Mouse (Mus musculus) limb, embryonic 12.5 days (tissue): ENCODE measurements at regions not wholly inside any gene's neighbourhood (a gene's known extent, or its start where the extent isn't known, plus 50 kb on each side); places are given as distances from the start of the nearest gene placed in this dataset.

Experiments used
- ATAC-seq: fragments of 200-750 bp; cut with Nextera tagmentation; 2 replicates; pipeline ENCODE4 v1.8.0; 2017; ENCODE audit warnings: low read depth, moderate TSS enrichment; ENCODE audit not compliant: insufficient number of reproducible peaks, insufficient read depth, low FRiP score, low TSS enrichment
- H3K27ac ChIP-seq: fragments of 300-500 bp; sonication (generic); 2 replicates; pipeline ENCODE4 v1.5.1; 2016; ENCODE audit warnings: mild to moderate bottlenecking, moderate library complexity
- H3K27me3 ChIP-seq: fragments of 300-500 bp; sonication (generic); 2 replicates; pipeline ENCODE4 v1.6.1; 2016; ENCODE audit warnings: mild to moderate bottlenecking, moderate library complexity
- H3K36me3 ChIP-seq: fragments of 300-500 bp; sonication (generic); 2 replicates; pipeline ENCODE4 v1.6.1; 2016; ENCODE audit warnings: mild to moderate bottlenecking, moderate library complexity
- H3K4me1 ChIP-seq: fragments of 300-500 bp; sonication (generic); replicated peaks from 2 replicates; pipeline ENCODE4 v1.6.1; 2016
- H3K4me2 ChIP-seq: fragments of 300-500 bp; sonication (generic); 2 replicates; pipeline ENCODE4 v1.6.1; 2016; ENCODE audit warnings: mild to moderate bottlenecking, moderate library complexity
- H3K4me3 ChIP-seq: fragments of 300-500 bp; sonication (generic); replicated peaks from 2 replicates; pipeline ENCODE4 v1.5.1; 2016; ENCODE audit warnings: mild to moderate bottlenecking
- H3K9ac ChIP-seq: fragments of 300-500 bp; sonication (generic); replicated peaks from 2 replicates; pipeline ENCODE4 v1.6.1; 2016; ENCODE audit warnings: mild to moderate bottlenecking, moderate library complexity
- H3K9me3 ChIP-seq: fragments of 300-500 bp; sonication (generic); 2 replicates; pipeline ENCODE4 v1.6.1; 2016; ENCODE audit warnings: mild to moderate bottlenecking, moderate library complexity
- WGBS: fragments of 180-500 bp; shearing (Covaris S2); methylation state at CpG from one replicate; pipeline ENCODE4 v1.1.7; 2016; 5-methylcytosine and 5-hydroxymethylcytosine counted together

DNA sequence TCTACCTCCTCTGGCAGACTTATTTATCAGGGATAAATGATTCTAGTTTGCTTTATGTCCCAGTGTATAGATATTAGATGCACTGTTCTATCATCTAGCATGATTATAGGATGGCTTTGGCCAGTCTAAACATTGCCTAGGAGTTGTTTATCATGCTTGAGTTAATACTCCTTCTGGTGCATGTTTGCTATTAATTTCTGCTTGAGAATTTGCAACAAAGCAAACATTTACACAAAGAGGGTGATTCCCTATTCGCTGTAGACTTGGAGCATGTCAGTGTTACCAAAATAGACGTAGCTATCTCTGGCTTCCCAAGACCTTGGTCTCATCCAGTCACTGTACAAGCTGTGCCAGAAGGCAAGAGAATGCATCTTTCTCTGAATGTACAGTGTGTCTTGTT is 237.4 kb downstream of the Snx13 start:
- Histone ChIP-seq H3K27ac (no peak overlapping the region), H3K27me3 (no peaks in the 10 kb centered on the region), H3K4me3 (no peak overlapping the region), H3K9ac (no peak overlapping the region), H3K36me3 (no peaks in the 10 kb centered on the region), H3K4me1 (peaks cover 14% of the 10 kb centered on the region), H3K4me2 (no peak overlapping the region), H3K9me3 (no peaks in the 10 kb centered on the region)
- ATAC-seq = no peak
- 85% methylated on average over 2 of the region's 2 CpGs for WGBS

GRCm38 (mm10) chr12:35283925-35284324 is 236.9 kb downstream of the Snx13 start:
- Histone ChIP-seq H3K9me3 (no peaks in the 10 kb centered on the region), H3K4me3 (no peak overlapping the region), H3K9ac (no peak overlapping the region), H3K27ac (no peak overlapping the region), H3K4me1 (peaks cover 14% of the 10 kb centered on the region), H3K36me3 (no peaks in the 10 kb centered on the region), H3K27me3 (no peaks in the 10 kb centered on the region), H3K4me2 (no peak overlapping the region)
- WGBS = 44% methylated on average over 5 of the region's 5 CpGs
- ATAC-seq = no peak

- ATAC-seq = no peak
- Histone ChIP-seq H3K36me3 (no peaks in the 10 kb centered on the region), H3K9me3 (no peaks in the 10 kb centered on the region), H3K4me2 (no peak overlapping the region), H3K9ac (no peak overlapping the region), H3K27me3 (no peaks in the 10 kb centered on the region), H3K27ac (no peak overlapping the region), H3K4me3 (no peak overlapping the region), H3K4me1 (peaks cover 14% of the 10 kb centered on the region)
Measured at GRCm38 (mm10) chr12:35283407-35283806, 236.4 kb downstream of the Snx13 start.

GRCm38 (mm10) chr12:35269465-35269864 is 222.5 kb downstream of the Snx13 start:
- no peak for ATAC-seq

GRCm38 (mm10) chr12:35268006-35268405 is 221.0 kb downstream of the Snx13 start:
- no peaks in the 10 kb centered on the region for H3K27me3 ChIP-seq
- no peak overlapping the region for H3K4me3 ChIP-seq
- no peak overlapping the region for H3K4me2 ChIP-seq
- H3K4me1 ChIP-seq = no peaks in the 10 kb centered on the region
- ATAC-seq = no peak
- H3K9ac ChIP-seq = no peak overlapping the region
- H3K27ac ChIP-seq = no peak overlapping the region
- no peaks in the 10 kb centered on the region for H3K36me3 ChIP-seq
- WGBS = 55% methylated on average over 2 of the region's 2 CpGs
- no peaks in the 10 kb centered on the region for H3K9me3 ChIP-seq

More at GRCm38 (mm10) chr12:35269465-35269864, 222.5 kb downstream of the Snx13 start:
- no peaks in the 10 kb centered on the region for H3K4me1 ChIP-seq
- no peaks in the 10 kb centered on the region for H3K9me3 ChIP-seq
- H3K27ac ChIP-seq = no peak overlapping the region
- no peaks in the 10 kb centered on the region for H3K36me3 ChIP-seq
- no peak overlapping the region for H3K4me3 ChIP-seq
- H3K9ac ChIP-seq = no peak overlapping the region
- no peaks in the 10 kb centered on the region for H3K27me3 ChIP-seq
- no peak overlapping the region for H3K4me2 ChIP-seq

GRCm38 (mm10) chr12:35267023-35267654 is 220.2 kb downstream of the Snx13 start:
- no peaks in the 10 kb centered on the region for H3K27me3 ChIP-seq
- no peak for ATAC-seq

GRCm38 (mm10) chr12:35259781-35260180 is 212.8 kb downstream of the Snx13 start:
- Histone ChIP-seq H3K27me3 (no peaks in the 10 kb centered on the region), H3K27ac (no peak overlapping the region), H3K36me3 (no peaks in the 10 kb centered on the region), H3K4me3 (no peak overlapping the region), H3K4me1 (no peaks in the 10 kb centered on the region; the same call in 1 of the 2 replicates), H3K4me2 (no peak overlapping the region), H3K9me3 (no peaks in the 10 kb centered on the region), H3K9ac (no peak overlapping the region)
- no peak for ATAC-seq

More at GRCm38 (mm10) chr12:35267023-35267654, 220.2 kb downstream of the Snx13 start:
- 56% methylated on average over 6 of the region's 6 CpGs for WGBS
- H3K9ac ChIP-seq = no peak overlapping the region
- H3K36me3 ChIP-seq = no peaks in the 10 kb centered on the region
- no peak overlapping the region for H3K4me3 ChIP-seq
- no peaks in the 10 kb centered on the region for H3K9me3 ChIP-seq
- H3K4me2 ChIP-seq = no peak overlapping the region
- H3K27ac ChIP-seq = no peak overlapping the region
- H3K4me1 ChIP-seq = no peaks in the 10 kb centered on the region

DNA sequence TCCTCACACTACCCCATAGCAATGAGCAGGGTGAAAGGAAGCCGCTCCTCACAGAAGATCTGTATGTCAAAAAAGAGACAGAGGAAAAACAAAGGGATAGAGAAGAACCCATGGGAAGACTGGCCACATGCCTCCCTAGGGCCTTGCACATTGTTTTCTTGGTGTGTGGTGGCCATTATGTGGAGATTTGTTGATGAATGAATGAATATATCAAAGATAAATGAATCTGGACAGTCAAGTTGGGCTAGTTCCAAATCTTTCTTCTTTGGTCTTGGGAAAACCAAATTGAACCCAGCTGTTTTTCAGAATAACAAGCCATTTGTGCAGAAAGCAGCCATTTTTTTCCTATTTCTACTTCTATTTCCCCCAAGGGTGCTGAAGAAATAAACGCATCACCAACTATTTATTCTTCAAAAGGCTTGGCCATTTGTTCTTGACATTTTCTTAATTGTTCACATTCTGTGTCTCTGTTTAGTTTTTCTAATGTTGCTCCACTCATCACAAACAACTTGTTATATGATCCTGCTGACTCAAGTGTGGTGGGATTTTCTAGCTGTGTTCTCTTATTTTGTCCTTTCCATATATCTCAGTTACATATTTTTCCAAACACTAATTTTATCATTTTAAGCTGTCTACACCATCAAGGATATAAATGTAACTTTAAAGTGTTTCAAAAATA is 208.9 kb downstream of the Snx13 start:
- H3K4me1 ChIP-seq = no peaks in the 10 kb centered on the region; the same call in 1 of the 2 replicates
- WGBS = 78% methylated on average over 2 of the region's 2 CpGs
- H3K36me3 ChIP-seq = no peaks in the 10 kb centered on the region

GRCm38 (mm10) chr12:35248476-35248875 is 201.5 kb downstream of the Snx13 start:
- WGBS = 76% methylated on average over 5 of the region's 5 CpGs
- no peak overlapping the region for H3K9ac ChIP-seq

More for the DNA sequence above, 208.9 kb downstream of the Snx13 start:
- no peak for ATAC-seq
- Histone ChIP-seq H3K27ac (no peak overlapping the region), H3K4me3 (no peak overlapping the region), H3K9ac (no peak overlapping the region), H3K4me2 (no peak overlapping the region), H3K27me3 (no peaks in the 10 kb centered on the region), H3K9me3 (0 out of 2 replicates have a peak, but pooled peaks cover 4% of the 10 kb centered on the region)

GRCm38 (mm10) chr12:35246226-35247014 is 199.4 kb downstream of the Snx13 start:
- H3K27ac ChIP-seq = no peak overlapping the region
- H3K9ac ChIP-seq = no peak overlapping the region

More at GRCm38 (mm10) chr12:35248476-35248875, 201.5 kb downstream of the Snx13 start:
- Histone ChIP-seq H3K27me3 (no peaks in the 10 kb centered on the region), H3K4me3 (no peak overlapping the region), H3K4me1 (no peaks in the 10 kb centered on the region), H3K36me3 (no peaks in the 10 kb centered on the region), H3K4me2 (no peak overlapping the region), H3K27ac (no peak overlapping the region), H3K9me3 (0 out of 2 replicates have a peak, but pooled peaks cover 4% of the 10 kb centered on the region)
- no peak for ATAC-seq

DNA sequence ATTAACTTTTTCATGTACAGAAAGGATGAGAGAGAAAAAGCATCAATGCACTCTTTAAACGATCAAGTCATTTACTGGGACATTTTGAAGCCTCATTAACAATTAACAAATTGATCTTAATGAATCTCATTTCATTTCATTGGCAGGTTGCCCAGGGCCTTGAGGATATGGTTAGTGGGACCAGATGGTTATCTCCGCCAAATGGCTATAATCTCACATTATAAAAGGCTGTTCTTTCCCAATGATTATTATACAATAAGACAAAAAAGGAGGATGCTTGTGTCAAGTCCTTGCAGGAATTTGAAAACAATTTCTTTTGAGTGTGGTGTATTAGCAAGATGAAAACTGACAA is 185.3 kb downstream of the Snx13 start:
- no peaks in the 10 kb centered on the region for H3K36me3 ChIP-seq
- H3K9ac ChIP-seq = no peak overlapping the region
- no peak for ATAC-seq
- H3K4me2 ChIP-seq = no peak overlapping the region
- no peaks in the 10 kb centered on the region for H3K27me3 ChIP-seq
- H3K4me1 ChIP-seq = no peaks in the 10 kb centered on the region; the same call in 1 of the 2 replicates
- H3K27ac ChIP-seq = no peak overlapping the region
- 47% methylated on average over 2 of the region's 2 CpGs for WGBS
- H3K9me3 ChIP-seq = no peaks in the 10 kb centered on the region
- no peak overlapping the region for H3K4me3 ChIP-seq

More at GRCm38 (mm10) chr12:35246226-35247014, 199.4 kb downstream of the Snx13 start:
- Histone ChIP-seq H3K4me2 (no peak overlapping the region), H3K4me1 (no peaks in the 10 kb centered on the region), H3K36me3 (no peaks in the 10 kb centered on the region), H3K4me3 (no peak overlapping the region), H3K27me3 (no peaks in the 10 kb centered on the region), H3K9me3 (no peaks in the 10 kb centered on the region)
- WGBS = 75% methylated on average over 5 of the region's 5 CpGs
- ATAC-seq = no peak
